Mouse (Mus musculus): ENCODE results near the gene Kcnq5. TPM values are rescaled to one million over a fixed set of nuclear protein-coding genes. Genes with fewer than 3 reads are reported as not detected.

The Kcnq5 gene
- polyA plus RNA-seq, 1 experiment from 2014 or later = 1.5 TPM

- Histone ChIP-seq H3K27me3 (ENCODE audit: control insufficient read depth, insufficient read depth, low read length) (no peaks in the 10 kb centered on the region), H3K9me3 (replicated peaks; ENCODE audit: control insufficient read depth, low read length) (no peaks in the 10 kb centered on the region), H3K4me1 (ENCODE audit: control insufficient read depth, insufficient read depth, low read length) (no peaks in the 10 kb centered on the region), H3K4me2 (ENCODE audit: low read depth, low read length) (no peak overlapping the region), H3K27ac (ENCODE audit: low read length) (no peak overlapping the region), H3K9ac (ENCODE audit: low read length) (no peak overlapping the region), H3K4me3 (replicated peaks; ENCODE audit: low read length) (no peak overlapping the region), H3K36me3 (ENCODE audit: control insufficient read depth, insufficient read depth, low read length) (no peaks in the 10 kb centered on the region)
- no peak for ATAC-seq (ENCODE audit: insufficient read depth, low FRiP score)
Observed at GRCm38 (mm10) chr1:21721246-21721645, 240.5 kb downstream of the Kcnq5 start.

DNA sequence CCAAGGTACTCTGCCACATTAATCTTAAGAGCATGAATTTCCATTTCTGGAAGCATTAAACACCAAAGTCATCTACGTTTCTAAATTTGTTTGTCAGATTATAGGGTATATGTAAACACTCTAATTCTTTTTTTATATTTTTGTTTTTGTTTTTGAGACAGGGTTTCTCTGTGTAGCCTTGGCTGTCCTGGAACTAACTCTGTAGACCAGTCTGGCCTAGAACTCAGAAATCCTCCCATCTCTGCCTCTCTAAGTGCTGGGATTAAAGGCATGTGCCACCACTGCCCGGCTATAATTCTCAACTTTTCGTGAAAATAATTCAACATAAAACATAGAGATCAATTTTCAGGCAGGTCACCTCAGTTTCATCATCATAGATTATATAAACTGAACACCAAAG is 246.9 kb downstream of the Kcnq5 start:
- no peak for ATAC-seq (ENCODE audit: insufficient read depth, low FRiP score)
- Histone ChIP-seq H3K4me3 (replicated peaks; ENCODE audit: low read length) (no peak overlapping the region), H3K27ac (ENCODE audit: low read length) (no peak overlapping the region), H3K27me3 (ENCODE audit: control insufficient read depth, insufficient read depth, low read length) (no peaks in the 10 kb centered on the region), H3K9me3 (replicated peaks; ENCODE audit: control insufficient read depth, low read length) (no peaks in the 10 kb centered on the region), H3K4me2 (ENCODE audit: low read depth, low read length) (no peak overlapping the region), H3K36me3 (ENCODE audit: control insufficient read depth, insufficient read depth, low read length) (no peaks in the 10 kb centered on the region), H3K4me1 (ENCODE audit: control insufficient read depth, insufficient read depth, low read length) (no peaks in the 10 kb centered on the region), H3K9ac (ENCODE audit: low read length) (no peak overlapping the region)
- WGBS = 85% methylated on average over 3 of the region's 3 CpGs

- no peaks in the 10 kb centered on the region for H3K4me1 ChIP-seq (ENCODE audit: control insufficient read depth, insufficient read depth, low read length)
- ATAC-seq (ENCODE audit: insufficient read depth, low FRiP score) = no peak
- WGBS = 59% methylated on average over 2 of the region's 2 CpGs
- H3K27ac ChIP-seq (ENCODE audit: low read length) = no peak overlapping the region
- no peaks in the 10 kb centered on the region for H3K9me3 ChIP-seq (replicated peaks; ENCODE audit: control insufficient read depth, low read length)
- H3K36me3 ChIP-seq (ENCODE audit: control insufficient read depth, insufficient read depth, low read length) = no peaks in the 10 kb centered on the region
- H3K9ac ChIP-seq (ENCODE audit: low read length) = no peak overlapping the region
- H3K4me3 ChIP-seq (replicated peaks; ENCODE audit: low read length) = no peak overlapping the region
- no peak overlapping the region for H3K4me2 ChIP-seq (ENCODE audit: low read depth, low read length)
- no peaks in the 10 kb centered on the region for H3K27me3 ChIP-seq (ENCODE audit: control insufficient read depth, insufficient read depth, low read length)
Observed at GRCm38 (mm10) chr1:21712711-21713110, 249.0 kb downstream of the Kcnq5 start.

GRCm38 (mm10) chr1:21690458-21690857 is 271.3 kb downstream of the Kcnq5 start:
- 31% methylated on average over 2 of the region's 2 CpGs for WGBS
- Histone ChIP-seq H3K9ac (ENCODE audit: low read length) (no peak overlapping the region), H3K36me3 (ENCODE audit: control insufficient read depth, insufficient read depth, low read length) (no peaks in the 10 kb centered on the region), H3K27ac (ENCODE audit: low read length) (no peak overlapping the region), H3K4me1 (ENCODE audit: control insufficient read depth, insufficient read depth, low read length) (no peaks in the 10 kb centered on the region; the same call in 1 of the 2 replicates), H3K27me3 (ENCODE audit: control insufficient read depth, insufficient read depth, low read length) (no peaks in the 10 kb centered on the region), H3K9me3 (replicated peaks; ENCODE audit: control insufficient read depth, low read length) (no peaks in the 10 kb centered on the region), H3K4me3 (replicated peaks; ENCODE audit: low read length) (no peak overlapping the region), H3K4me2 (ENCODE audit: low read depth, low read length) (no peak overlapping the region)
- peak; percentile 29; the same call in 1 of the 2 replicates for ATAC-seq (ENCODE audit: insufficient read depth, low FRiP score)

DNA sequence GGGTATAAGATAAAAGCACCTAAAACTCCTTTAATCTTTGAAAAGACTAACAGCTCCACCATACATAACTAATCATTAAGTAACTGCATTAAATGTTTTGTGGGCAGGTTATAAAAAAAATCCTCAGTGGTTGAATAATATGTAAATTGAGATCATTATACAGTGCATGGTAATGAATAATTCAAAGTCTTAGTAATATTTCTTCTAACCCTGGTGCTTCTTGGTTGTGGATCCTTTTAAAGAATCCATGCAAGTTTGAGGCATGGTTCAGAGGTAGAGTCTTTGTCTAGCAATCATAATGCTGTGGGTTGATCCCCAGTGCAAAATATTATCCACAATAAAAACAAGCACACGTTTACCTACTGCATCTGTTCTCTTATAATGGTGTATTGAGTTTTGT is 272.8 kb downstream of the Kcnq5 start:
- no peak overlapping the region for H3K27ac ChIP-seq (ENCODE audit: low read length)
- H3K4me3 ChIP-seq (replicated peaks; ENCODE audit: low read length) = no peak overlapping the region
- H3K9me3 ChIP-seq (replicated peaks; ENCODE audit: control insufficient read depth, low read length) = no peaks in the 10 kb centered on the region
- H3K36me3 ChIP-seq (ENCODE audit: control insufficient read depth, insufficient read depth, low read length) = no peaks in the 10 kb centered on the region
- no peak for ATAC-seq (ENCODE audit: insufficient read depth, low FRiP score)
- WGBS = 79% methylated on average over 1 of the region's 1 CpGs
- H3K4me2 ChIP-seq (ENCODE audit: low read depth, low read length) = no peak overlapping the region
- no peaks in the 10 kb centered on the region; the same call in 1 of the 2 replicates for H3K4me1 ChIP-seq (ENCODE audit: control insufficient read depth, insufficient read depth, low read length)
- H3K9ac ChIP-seq (ENCODE audit: low read length) = no peak overlapping the region
- no peaks in the 10 kb centered on the region for H3K27me3 ChIP-seq (ENCODE audit: control insufficient read depth, insufficient read depth, low read length)

GRCm38 (mm10) chr1:21684444-21684843 is 277.3 kb downstream of the Kcnq5 start:
- no peak overlapping the region for H3K4me2 ChIP-seq (ENCODE audit: low read depth, low read length)
- WGBS = 65% methylated on average over 3 of the region's 3 CpGs

DNA sequence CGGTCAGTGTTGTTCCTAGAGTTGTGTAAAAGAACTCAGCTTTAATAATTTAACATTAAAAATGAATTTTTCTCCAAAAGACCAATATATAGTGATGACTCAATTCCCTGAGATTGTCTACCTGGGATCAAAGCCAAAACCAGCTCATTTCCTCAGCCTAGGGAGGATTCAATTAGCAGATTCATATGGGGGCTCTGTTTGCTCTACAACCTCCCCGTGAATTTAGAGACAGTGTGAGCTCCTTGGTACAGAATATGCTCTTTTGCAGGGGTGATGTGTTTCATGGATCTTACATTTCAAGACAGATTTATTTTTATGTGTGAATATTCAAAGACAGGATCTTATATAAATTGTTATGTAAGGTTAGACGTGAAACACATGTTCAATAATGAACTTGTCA is 284.9 kb downstream of the Kcnq5 start:
- no peak for ATAC-seq (ENCODE audit: insufficient read depth, low FRiP score)
- Histone ChIP-seq H3K9ac (ENCODE audit: low read length) (no peak overlapping the region), H3K4me2 (ENCODE audit: low read depth, low read length) (no peak overlapping the region), H3K9me3 (replicated peaks; ENCODE audit: control insufficient read depth, low read length) (no peaks in the 10 kb centered on the region), H3K36me3 (ENCODE audit: control insufficient read depth, insufficient read depth, low read length) (no peaks in the 10 kb centered on the region), H3K27me3 (ENCODE audit: control insufficient read depth, insufficient read depth, low read length) (no peaks in the 10 kb centered on the region), H3K4me3 (replicated peaks; ENCODE audit: low read length) (no peak overlapping the region), H3K4me1 (ENCODE audit: control insufficient read depth, insufficient read depth, low read length) (no peaks in the 10 kb centered on the region), H3K27ac (ENCODE audit: low read length) (no peak overlapping the region)
- WGBS = 38% methylated on average over 3 of the region's 3 CpGs

More at GRCm38 (mm10) chr1:21684444-21684843, 277.3 kb downstream of the Kcnq5 start:
- no peaks in the 10 kb centered on the region for H3K9me3 ChIP-seq (replicated peaks; ENCODE audit: control insufficient read depth, low read length)
- H3K36me3 ChIP-seq (ENCODE audit: control insufficient read depth, insufficient read depth, low read length) = no peaks in the 10 kb centered on the region
- H3K27me3 ChIP-seq (ENCODE audit: control insufficient read depth, insufficient read depth, low read length) = no peaks in the 10 kb centered on the region
- H3K4me1 ChIP-seq (ENCODE audit: control insufficient read depth, insufficient read depth, low read length) = no peaks in the 10 kb centered on the region
- H3K4me3 ChIP-seq (replicated peaks; ENCODE audit: low read length) = no peak overlapping the region
- ATAC-seq (ENCODE audit: insufficient read depth, low FRiP score) = no peak
- no peak overlapping the region for H3K27ac ChIP-seq (ENCODE audit: low read length)
- no peak overlapping the region for H3K9ac ChIP-seq (ENCODE audit: low read length)

GRCm38 (mm10) chr1:21660840-21661239 is 300.9 kb downstream of the Kcnq5 start:
- Histone ChIP-seq H3K4me3 (replicated peaks; ENCODE audit: low read length) (no peak overlapping the region), H3K9ac (ENCODE audit: low read length) (no peak overlapping the region), H3K9me3 (replicated peaks; ENCODE audit: control insufficient read depth, low read length) (no peaks in the 10 kb centered on the region), H3K36me3 (ENCODE audit: control insufficient read depth, insufficient read depth, low read length) (no peaks in the 10 kb centered on the region), H3K27ac (ENCODE audit: low read length) (no peak overlapping the region), H3K4me1 (ENCODE audit: control insufficient read depth, insufficient read depth, low read length) (0 out of 2 replicates have a peak, but pooled peaks cover 5% of the 10 kb centered on the region), H3K27me3 (ENCODE audit: control insufficient read depth, insufficient read depth, low read length) (no peaks in the 10 kb centered on the region), H3K4me2 (ENCODE audit: low read depth, low read length) (no peak overlapping the region)
- 73% methylated on average over 3 of the region's 3 CpGs for WGBS
- no peak for ATAC-seq (ENCODE audit: insufficient read depth, low FRiP score)

DNA sequence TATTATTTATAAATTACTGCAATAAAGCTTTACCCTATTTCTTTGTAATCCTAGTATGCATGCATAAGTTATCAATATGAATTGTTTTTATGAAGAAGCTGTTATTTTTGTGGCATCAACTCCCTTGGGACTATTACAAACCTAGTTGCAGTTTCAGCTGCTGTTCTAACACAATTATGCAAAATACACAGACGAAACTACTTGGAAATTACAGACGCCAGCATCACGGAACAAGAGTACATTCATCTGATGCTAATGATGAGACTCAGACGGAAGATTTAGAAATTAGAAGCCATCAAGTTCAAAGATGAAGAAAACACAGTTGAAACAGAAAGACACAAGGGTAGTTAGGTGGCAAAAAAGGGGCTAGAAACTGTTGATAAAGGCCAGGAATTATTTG is 310.9 kb downstream of the Kcnq5 start:
- Histone ChIP-seq H3K9ac (ENCODE audit: low read length) (no peak overlapping the region), H3K4me3 (replicated peaks; ENCODE audit: low read length) (no peak overlapping the region), H3K9me3 (replicated peaks; ENCODE audit: control insufficient read depth, low read length) (no peaks in the 10 kb centered on the region), H3K27me3 (ENCODE audit: control insufficient read depth, insufficient read depth, low read length) (no peaks in the 10 kb centered on the region), H3K4me1 (ENCODE audit: control insufficient read depth, insufficient read depth, low read length) (peaks cover 4% of the 10 kb centered on the region; the same call in 1 of the 2 replicates), H3K36me3 (ENCODE audit: control insufficient read depth, insufficient read depth, low read length) (no peaks in the 10 kb centered on the region), H3K4me2 (ENCODE audit: low read depth, low read length) (no peak overlapping the region), H3K27ac (ENCODE audit: low read length) (no peak overlapping the region)
- ATAC-seq (ENCODE audit: insufficient read depth, low FRiP score) = no peak
- WGBS = 44% methylated on average over 4 of the region's 4 CpGs

DNA sequence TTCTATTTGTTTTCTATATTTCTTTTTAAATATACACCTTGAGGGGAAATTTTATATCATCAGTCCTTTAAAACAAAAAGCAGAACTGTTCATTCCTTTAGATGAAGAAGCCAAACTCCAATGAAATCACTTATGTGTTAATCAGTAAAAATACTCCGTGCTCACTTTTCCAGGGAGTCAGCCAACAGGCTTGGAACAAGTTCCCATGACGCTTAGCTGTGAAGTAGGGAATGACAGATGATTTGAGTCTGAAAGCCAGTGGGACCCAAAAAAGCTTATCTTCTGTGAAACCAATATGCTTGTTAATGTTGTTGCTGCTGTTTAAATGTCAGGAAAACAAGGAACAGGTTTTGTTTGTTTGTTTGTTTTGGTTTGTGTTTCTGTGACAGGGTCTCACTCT is 326.3 kb downstream of the Kcnq5 start:
- Histone ChIP-seq H3K27me3 (ENCODE audit: control insufficient read depth, insufficient read depth, low read length) (no peaks in the 10 kb centered on the region), H3K4me1 (ENCODE audit: control insufficient read depth, insufficient read depth, low read length) (no peaks in the 10 kb centered on the region), H3K4me2 (ENCODE audit: low read depth, low read length) (no peak overlapping the region), H3K27ac (ENCODE audit: low read length) (no peak overlapping the region), H3K9me3 (replicated peaks; ENCODE audit: control insufficient read depth, low read length) (no peaks in the 10 kb centered on the region), H3K9ac (ENCODE audit: low read length) (no peak overlapping the region), H3K4me3 (replicated peaks; ENCODE audit: low read length) (no peak overlapping the region), H3K36me3 (ENCODE audit: control insufficient read depth, insufficient read depth, low read length) (no peaks in the 10 kb centered on the region)
- 60% methylated on average over 2 of the region's 2 CpGs for WGBS
- no peak for ATAC-seq (ENCODE audit: insufficient read depth, low FRiP score)

Data from stomach, embryonic 16.5 days (tissue).